Mouse (Mus musculus): ENCODE measurements at regions not wholly inside any gene's neighbourhood (a gene's known extent, or its start where the extent isn't known, plus 50 kb on each side); places are given as distances from the start of the nearest gene placed in this dataset.

DNA sequence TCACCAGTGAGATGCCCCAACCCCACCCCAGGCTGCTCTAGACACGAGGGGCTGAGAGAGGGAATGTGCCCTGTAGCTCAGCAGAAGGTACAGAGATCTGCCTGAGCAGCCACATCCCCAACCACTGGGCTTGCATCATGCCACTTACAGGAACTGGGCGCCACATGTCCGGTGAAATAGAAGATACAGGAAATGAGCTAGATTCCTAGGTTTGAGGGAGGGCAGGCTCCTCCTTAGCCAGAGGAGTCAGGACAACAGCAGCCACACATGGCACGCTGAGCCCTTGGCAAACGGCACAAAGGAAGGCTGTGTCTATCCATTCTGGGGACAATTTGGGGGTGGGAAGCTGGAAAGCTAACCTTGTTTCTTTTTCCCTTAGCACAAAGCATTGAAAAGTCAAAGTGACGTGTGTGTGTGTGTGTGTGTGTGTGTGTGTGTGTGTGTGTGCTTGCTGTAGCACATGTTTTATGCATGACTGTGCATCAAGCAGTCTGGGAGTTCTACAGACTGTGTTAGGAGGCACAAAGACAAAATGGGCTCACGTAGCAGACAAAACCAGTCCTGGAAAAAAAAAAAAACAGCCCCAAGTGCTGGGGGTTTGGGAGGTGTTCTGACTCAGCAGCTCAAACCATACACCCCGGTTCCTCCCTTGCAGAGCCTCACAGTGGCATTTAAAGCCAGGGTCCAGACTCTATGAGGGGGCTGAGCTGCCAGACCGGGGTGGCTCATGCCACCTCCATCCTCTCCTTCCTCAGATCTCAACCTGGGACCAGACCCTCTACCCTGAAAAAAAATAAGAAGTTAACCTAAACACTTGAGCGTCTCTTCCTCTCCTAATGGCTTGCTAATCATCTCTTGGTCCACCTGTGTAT lies 343.7 kb upstream of the Smim15 start:
- in situ Hi-C loops (cut with MboI, MseI) = no loop called here

DNA sequence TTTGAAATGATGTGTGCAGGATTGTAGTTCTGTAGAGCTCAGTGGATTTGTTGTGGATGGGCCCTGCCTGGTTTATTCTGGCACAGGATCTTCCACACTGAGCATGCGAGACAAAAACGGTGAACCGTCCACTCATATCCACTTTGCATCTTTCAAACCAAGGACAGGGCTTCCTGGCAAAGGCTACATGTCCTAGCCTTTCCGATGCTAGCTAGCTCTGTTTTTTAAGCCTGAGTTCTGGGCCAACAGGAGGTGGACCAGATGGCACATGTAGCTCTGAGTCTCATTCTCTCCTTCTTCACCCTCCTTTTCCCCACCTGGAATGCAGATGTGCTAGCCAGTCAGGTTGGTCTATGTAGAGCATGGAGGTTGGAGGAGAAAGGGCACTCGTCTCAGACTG lies 345.0 kb upstream of the Smim15 start:
- in situ Hi-C loops (cut with MboI, MseI) = no loop called here

GRCm38 (mm10) chr13:107698345-107698744 lies 345.9 kb upstream of the Smim15 start:
- in situ Hi-C loops (cut with MboI, MseI) = no loop called here

DNA sequence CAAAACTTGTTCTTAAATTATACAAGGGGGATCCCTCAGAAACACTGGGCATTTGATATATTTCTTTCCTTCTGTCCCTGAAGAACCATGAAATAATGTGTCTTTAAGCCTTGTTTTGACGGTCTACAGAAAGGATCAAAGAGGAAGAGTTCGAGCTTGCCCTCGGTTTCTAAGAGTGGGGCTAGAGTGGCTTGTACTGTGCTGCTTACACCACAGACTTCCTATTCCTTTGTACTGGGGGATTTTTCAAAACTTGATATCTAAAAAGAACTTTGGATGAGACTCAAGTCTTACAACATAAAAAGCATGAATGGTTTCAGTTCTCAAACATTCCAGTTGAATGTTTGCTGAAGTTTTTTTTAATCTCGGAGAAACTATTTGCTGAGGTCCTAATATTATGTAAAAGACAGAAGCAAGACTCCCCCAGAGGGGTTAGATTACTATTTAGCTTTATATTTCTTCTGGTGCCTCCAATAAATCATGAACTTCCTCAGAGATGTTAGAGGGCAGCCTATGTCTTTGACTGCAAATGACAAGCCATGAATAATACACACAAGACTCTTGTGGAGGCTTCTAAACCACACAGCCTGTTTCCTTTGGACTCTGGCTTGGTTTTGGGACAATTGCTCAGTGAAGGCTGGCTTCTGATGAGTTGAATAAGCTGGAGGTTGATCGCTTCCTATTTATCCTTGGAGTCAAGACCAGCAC lies 352.0 kb upstream of the Smim15 start:
- in situ Hi-C loops (cut with MboI, MseI) = no loop called here

- in situ Hi-C loops (cut with MboI, MseI) = no loop called here
Observed at GRCm38 (mm10) chr13:107688972-107689371, 355.3 kb upstream of the Smim15 start.

DNA sequence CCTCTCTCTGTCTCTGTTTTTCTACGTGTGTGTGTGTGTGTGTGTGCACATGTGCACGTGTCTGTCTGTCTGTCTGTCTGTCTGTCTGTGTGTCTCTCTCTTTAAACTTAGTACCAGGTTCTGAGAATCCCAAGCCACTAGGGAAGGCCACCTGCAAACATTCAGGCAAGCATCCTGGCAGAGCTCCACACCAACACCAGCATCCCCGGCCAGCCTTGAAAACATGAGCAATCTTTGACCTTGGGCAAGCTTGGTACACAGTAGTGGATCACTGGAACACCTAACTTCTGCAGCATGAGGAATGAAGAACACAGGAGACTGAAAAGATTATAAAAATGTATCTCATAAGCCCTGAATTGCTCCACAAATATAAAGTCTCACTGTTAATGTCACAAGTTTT lies 359.0 kb upstream of the Smim15 start:
- in situ Hi-C loops (cut with MboI, MseI) = no loop called here

GRCm38 (mm10) chr13:107683909-107684308 lies 360.3 kb upstream of the Smim15 start:
- in situ Hi-C loops (cut with MboI, MseI) = no loop called here

DNA sequence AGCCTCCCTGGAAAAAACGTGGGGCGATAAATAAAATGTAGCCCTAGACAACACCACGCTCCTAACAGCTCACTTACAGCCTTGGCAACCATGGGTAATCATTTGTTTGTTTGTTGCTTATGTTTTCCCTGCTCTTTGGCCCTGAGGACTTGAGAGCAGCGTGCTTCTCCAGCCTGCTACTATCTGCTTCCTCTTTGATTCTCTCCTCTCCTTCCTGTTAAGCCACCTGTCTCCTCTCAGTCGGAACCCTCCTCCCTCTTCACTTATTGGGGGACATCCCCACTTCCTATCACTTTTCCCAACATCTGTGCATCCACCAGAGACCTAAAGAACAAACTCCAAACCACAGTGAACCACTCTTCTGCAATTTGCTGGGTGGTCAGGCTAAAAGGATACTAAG lies 362.5 kb upstream of the Smim15 start:
- in situ Hi-C loops (cut with MboI, MseI) = no loop called here

- in situ Hi-C loops (cut with MboI, MseI) = no loop called here
Observed at GRCm38 (mm10) chr13:107678860-107679259, 365.4 kb upstream of the Smim15 start.

DNA sequence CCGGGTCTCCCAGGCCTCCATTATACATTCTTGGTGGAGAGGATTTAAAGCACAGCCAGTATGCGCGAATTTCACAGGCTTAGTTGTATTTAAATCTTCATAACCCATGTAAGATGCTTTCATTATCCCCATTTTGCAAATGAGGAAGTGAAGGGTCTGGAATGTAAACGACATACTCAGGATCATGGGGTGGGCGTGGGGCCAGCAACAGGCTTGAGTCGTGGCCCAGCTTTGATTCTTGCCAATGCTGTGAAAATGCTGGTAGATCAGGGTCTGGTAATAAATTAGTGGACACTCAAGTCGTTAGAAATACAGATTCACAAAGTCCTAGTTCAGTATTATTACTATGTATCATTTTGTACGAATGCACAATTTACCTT lies 367.2 kb upstream of the Smim15 start:
- in situ Hi-C loops (cut with MboI, MseI) = no loop called here

- in situ Hi-C loops (cut with MboI, MseI) = no loop called here
Observed at GRCm38 (mm10) chr13:107676310-107677090, 367.7 kb upstream of the Smim15 start.

- in situ Hi-C loops (cut with MboI, MseI) = no loop called here
Observed at GRCm38 (mm10) chr13:107672166-107672565, 372.1 kb upstream of the Smim15 start.

GRCm38 (mm10) chr13:107668509-107668908 lies 375.7 kb upstream of the Smim15 start:
- in situ Hi-C loops (cut with MboI, MseI) = no loop called here

GRCm38 (mm10) chr13:107665775-107666174 lies 378.5 kb upstream of the Smim15 start:
- in situ Hi-C loops (cut with MboI, MseI) = no loop called here

DNA sequence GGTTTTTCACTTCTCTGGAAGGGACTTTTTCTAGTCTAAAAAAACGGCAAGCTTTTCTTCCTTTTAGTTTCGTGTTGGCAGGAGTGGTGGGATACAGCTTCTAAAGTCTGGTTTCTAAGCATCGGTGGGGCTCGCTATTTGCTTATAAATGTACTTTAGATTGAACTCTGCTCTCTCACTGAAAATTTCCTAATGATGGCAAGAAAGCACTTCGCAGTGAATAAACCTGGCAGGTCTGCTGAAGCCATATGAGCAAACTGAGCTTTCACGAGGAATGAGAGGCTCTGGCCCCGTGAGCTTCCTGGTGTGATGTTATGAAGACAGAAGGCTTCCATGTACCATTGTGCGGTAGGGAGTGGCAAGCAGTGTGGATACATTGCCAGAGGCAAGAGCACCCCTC lies 380.0 kb upstream of the Smim15 start:
- in situ Hi-C loops (cut with MboI, MseI) = no loop called here

- in situ Hi-C loops (cut with MboI, MseI) = no loop called here
Observed at GRCm38 (mm10) chr13:107663745-107664144, 380.5 kb upstream of the Smim15 start.

DNA sequence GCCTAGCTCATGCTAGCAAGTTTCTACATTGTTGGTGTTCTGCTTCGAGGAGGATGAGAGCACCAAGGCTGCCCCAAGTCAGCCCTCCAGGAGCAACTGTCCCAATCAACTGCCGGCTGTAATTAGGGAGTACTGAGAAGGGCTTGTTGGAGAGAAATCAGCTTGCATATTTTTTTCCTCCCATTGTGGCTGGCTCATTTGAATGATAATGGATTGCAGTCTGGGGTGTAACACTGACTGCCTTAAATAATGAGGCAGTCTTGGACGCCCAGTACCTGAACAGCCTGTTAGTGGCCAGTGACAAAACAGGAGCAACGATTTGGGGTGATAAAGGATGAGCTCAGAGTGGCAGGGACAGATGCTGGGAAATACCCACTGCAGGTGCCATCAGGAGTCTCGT lies 382.8 kb upstream of the Smim15 start:
- in situ Hi-C loops (cut with MboI, MseI) = no loop called here

- in situ Hi-C loops (cut with MboI, MseI) = no loop called here
Observed at GRCm38 (mm10) chr13:107645865-107646645, 398.2 kb upstream of the Smim15 start.

DNA sequence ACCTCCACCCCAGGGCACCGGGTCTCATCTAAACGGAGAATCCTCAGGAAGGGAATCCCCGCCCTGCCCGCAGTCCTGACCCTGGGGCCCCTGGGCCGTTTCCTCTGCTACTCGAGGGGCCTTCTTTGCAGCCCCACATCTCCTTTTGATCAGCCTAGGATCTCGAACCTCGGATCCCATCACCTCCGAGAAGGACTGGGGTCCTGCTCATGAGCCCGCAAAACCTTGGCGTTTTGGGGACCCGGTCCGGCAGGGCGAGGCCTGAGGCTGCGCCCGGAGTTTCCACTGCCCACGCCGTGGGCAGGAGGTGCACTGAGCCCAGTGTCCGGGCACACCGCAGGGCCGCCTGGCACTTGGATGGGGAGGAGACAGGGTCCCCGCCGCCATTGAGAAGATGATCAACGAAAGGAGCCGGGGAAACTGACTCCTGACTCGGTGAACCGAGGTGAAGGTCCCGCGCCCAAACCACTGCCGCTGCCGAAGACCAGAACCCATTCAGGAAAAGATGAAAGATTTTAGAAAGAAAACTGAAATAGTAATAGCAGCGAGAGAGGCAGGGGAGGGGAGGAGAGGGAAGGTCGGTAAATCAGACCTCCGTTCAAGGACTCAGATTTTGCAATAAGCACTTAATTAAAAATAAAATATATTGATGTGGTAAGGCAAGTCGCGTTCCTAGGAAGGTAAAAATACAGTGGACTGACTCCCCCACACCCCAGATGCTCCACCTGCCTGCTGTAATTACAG lies 399.0 kb upstream of the Smim15 start:
- in situ Hi-C loops (cut with MboI, MseI) = no loop called here

DNA sequence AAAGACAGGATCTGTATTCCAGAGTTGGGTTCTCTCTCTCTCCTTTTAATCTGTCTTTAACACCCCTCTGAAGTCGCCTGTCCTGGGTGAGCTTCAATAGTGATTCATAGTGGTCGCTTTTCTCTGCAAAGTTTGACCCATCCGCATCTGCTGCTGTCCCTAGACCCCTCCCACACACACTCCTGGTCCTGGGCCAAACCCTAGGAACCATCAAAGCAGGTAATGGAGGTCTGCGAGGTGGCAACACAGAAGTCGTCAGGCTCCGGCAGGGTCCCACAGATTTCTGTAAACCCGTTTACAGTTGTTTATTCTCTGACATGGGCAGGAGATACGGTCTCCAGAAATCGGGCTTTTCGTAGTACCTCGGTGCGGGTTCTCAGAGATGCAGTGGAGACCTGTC lies 399.5 kb upstream of the Smim15 start:
- in situ Hi-C loops (cut with MboI, MseI) = no loop called here
